Mouse (Mus musculus) liver, adult 2 months (tissue): ENCODE data around the gene Rbm5. TPM values are rescaled to one million over a fixed set of nuclear protein-coding genes. Genes with fewer than 3 reads are reported as not detected.

ENCODE experiments used
- DNase-seq: peaks from one replicate; pipeline ENCODE4 v3.0.0-alpha.2; 2011; ENCODE audit warnings: low read depth, low spot score; ENCODE audit errors: extremely low read depth
- H3K27ac ChIP-seq: fragments of 200-500 bp; replicated peaks from 2 replicates; pipeline ENCODE4 v1.5.1; 2012; ENCODE audit warnings: low read depth, mild to moderate bottlenecking, control low read depth, inconsistent platforms, low read length; ENCODE audit not compliant: insufficient read depth
- H3K27me3 ChIP-seq: fragments of 200-500 bp; 2 replicates; pipeline ENCODE4 v1.6.1; 2012; ENCODE audit warnings: mild to moderate bottlenecking, moderate library complexity, low read length, inconsistent platforms; ENCODE audit not compliant: control insufficient read depth, insufficient read depth
- H3K36me3 ChIP-seq: fragments of 200-500 bp; 2 replicates; pipeline ENCODE4 v1.6.1; 2012; ENCODE audit warnings: low read length, inconsistent platforms; ENCODE audit not compliant: control insufficient read depth, insufficient read depth
- H3K4me1 ChIP-seq: fragments of 200-500 bp; 2 replicates; pipeline ENCODE4 v1.6.1; 2011; ENCODE audit warnings: low read length; ENCODE audit not compliant: control insufficient read depth, insufficient read depth
- H3K4me3 ChIP-seq: fragments of 200-500 bp; 2 replicates; pipeline ENCODE4 v1.5.1; 2011; ENCODE audit warnings: low read depth, mild to moderate bottlenecking, control low read depth, low read length, moderate library complexity; ENCODE audit not compliant: insufficient read depth
- H3K79me2 ChIP-seq: fragments of 200-500 bp; 2 replicates; pipeline ENCODE4 v1.6.1; 2012; ENCODE audit warnings: inconsistent platforms, mild to moderate bottlenecking, low read length, moderate library complexity; ENCODE audit not compliant: control insufficient read depth, insufficient read depth
- H3K9ac ChIP-seq: fragments of 200-500 bp; 2 replicates; pipeline ENCODE4 v1.6.1; 2012; ENCODE audit warnings: low read depth, mild to moderate bottlenecking, control low read depth, inconsistent platforms, low read length
- CTCF ChIP-seq: fragments of 200-500 bp; IDR thresholded peaks from 2 replicates; pipeline ENCODE4 v1.5.1; 2011; ENCODE audit warnings: low read depth, low read length, control low read depth
- POLR2A ChIP-seq: fragments of 200-500 bp; IDR thresholded peaks from 2 replicates; pipeline ENCODE4 v1.6.1; 2011; ENCODE audit warnings: low read length, control low read depth; ENCODE audit not compliant: insufficient read depth; ENCODE audit errors: extremely low read depth
- WGBS: fragments of 180-500 bp; shearing (Covaris S2); methylation state at CpG from one replicate; pipeline ENCODE4 v1.1.7; 2018; 5-methylcytosine and 5-hydroxymethylcytosine counted together
- polyA plus RNA-seq: library from polyadenylated mRNA; depleted of rRNA; stranded (reverse); fragments of >200 nt; gene quantifications from 2 replicates; pipeline ENCODE4 v1.2.3, GENCODE M21; 2012
- total RNA-seq: library from RNA; depleted of rRNA; stranded (reverse); fragments of >200 nt; gene quantifications from 2 replicates; pipeline ENCODE4 v1.2.3, GENCODE M21; 2014

Gene Rbm5
- total and polyA plus RNA-seq, 2 experiments: 31.3 to 46.2 TPM

DNA sequence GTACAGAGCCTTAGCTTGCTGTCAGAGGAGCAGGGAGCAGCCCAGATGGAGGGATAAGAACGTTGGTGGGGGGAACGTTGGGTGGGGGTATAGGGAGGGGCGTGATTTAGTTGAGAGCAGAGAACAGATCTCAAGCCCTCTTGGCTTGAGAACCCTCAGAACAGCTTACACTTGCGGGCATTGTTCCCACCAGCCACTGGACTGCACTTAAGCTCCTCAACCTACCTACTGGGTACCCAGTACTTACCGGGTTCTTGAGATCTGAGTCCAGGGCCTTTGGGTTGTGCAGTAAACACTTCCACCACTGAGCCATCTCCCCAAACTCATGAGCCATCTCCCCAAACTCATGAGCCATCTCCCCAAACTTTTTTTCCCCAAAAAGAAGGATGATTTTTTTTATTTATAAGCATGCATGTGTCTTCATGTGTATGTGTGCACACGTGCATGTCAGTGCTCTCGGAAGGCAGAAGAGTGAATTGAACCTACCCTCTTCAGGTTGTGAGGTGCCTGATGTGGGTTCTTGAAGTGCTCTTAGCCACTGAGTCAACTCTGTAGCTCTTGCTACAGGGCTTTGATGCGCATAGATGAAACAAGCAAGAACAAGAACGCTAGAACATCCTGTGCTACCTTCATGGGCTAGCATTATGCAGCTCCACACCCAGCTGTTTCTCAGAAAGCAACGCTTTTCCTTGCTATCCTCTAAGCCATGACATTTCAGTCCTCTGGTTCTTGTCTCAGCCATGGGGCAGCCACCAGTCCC is 51.8 kb downstream of the Rbm5 start:
- no peaks in the 10 kb centered on the region for H3K36me3 ChIP-seq
- no peaks in the 10 kb centered on the region; the same call in 1 of the 2 replicates for H3K4me1 ChIP-seq
- H3K27ac ChIP-seq: no peak overlapping the region
- no peak overlapping the region for H3K9ac ChIP-seq
- H3K27me3 ChIP-seq: no peaks in the 10 kb centered on the region
- DNase-seq: no peak
- WGBS: 78% methylated on average over 10 of the region's 10 CpGs
- TF ChIP-seq CTCF (no peak), POLR2A (no peak)
- H3K4me3 ChIP-seq: no peak overlapping the region
- H3K79me2 ChIP-seq: no peaks in the 10 kb centered on the region

- H3K27me3 ChIP-seq: no peaks in the 10 kb centered on the region
- WGBS: 82% methylated on average over 6 of the region's 6 CpGs
Observed at GRCm38 (mm10) chr9:107716951-107717350, 53.8 kb downstream of the Rbm5 start.

DNA sequence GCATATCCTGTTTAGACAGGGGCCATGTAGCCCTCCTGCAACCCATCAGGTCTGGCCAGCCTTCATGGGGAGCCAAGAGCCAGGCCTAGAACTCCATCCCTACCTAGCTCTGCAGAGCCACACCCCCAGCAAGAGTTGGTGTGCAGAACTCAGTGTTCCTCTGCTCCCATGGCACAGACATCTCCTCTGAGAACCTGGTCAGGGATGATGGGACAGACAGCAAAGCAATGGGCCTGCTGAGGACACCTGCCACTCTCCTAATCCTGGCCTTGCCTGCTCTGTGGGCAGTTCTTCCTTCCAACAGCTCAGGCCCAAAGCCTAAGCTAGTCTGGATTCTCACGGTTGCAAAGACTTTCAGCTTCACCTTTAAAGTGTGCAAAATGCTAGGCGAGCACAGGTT is 55.2 kb downstream of the Rbm5 start:
- TF ChIP-seq CTCF (no peak), POLR2A (no peak)
- no peak for DNase-seq
- Histone ChIP-seq H3K9ac (no peak overlapping the region), H3K36me3 (no peaks in the 10 kb centered on the region), H3K79me2 (no peaks in the 10 kb centered on the region), H3K4me3 (no peak overlapping the region), H3K27me3 (no peaks in the 10 kb centered on the region), H3K27ac (no peak overlapping the region), H3K4me1 (no peaks in the 10 kb centered on the region; the same call in 1 of the 2 replicates)
- 90% methylated on average over 2 of the region's 2 CpGs for WGBS

More at GRCm38 (mm10) chr9:107716951-107717350, 53.8 kb downstream of the Rbm5 start:
- no peaks in the 10 kb centered on the region for H3K79me2 ChIP-seq
- H3K4me1 ChIP-seq: no peaks in the 10 kb centered on the region; the same call in 1 of the 2 replicates
- H3K36me3 ChIP-seq: no peaks in the 10 kb centered on the region
- H3K9ac ChIP-seq: no peak overlapping the region
- H3K4me3 ChIP-seq: no peak overlapping the region
- no peak for DNase-seq
- no peak overlapping the region for H3K27ac ChIP-seq
- TF ChIP-seq CTCF: no peak
- no peak for TF ChIP-seq POLR2A

- Histone ChIP-seq H3K9ac (no peak overlapping the region), H3K79me2 (no peaks in the 10 kb centered on the region), H3K27me3 (no peaks in the 10 kb centered on the region), H3K36me3 (no peaks in the 10 kb centered on the region), H3K4me1 (no peaks in the 10 kb centered on the region; the same call in 1 of the 2 replicates), H3K27ac (no peak overlapping the region), H3K4me3 (no peak overlapping the region)
- no peak for DNase-seq
- 44% methylated on average over 12 of the region's 12 CpGs for WGBS
- TF ChIP-seq CTCF: no peak
- no peak for TF ChIP-seq POLR2A
Observed at GRCm38 (mm10) chr9:107714221-107714952, 56.4 kb downstream of the Rbm5 start.

DNA sequence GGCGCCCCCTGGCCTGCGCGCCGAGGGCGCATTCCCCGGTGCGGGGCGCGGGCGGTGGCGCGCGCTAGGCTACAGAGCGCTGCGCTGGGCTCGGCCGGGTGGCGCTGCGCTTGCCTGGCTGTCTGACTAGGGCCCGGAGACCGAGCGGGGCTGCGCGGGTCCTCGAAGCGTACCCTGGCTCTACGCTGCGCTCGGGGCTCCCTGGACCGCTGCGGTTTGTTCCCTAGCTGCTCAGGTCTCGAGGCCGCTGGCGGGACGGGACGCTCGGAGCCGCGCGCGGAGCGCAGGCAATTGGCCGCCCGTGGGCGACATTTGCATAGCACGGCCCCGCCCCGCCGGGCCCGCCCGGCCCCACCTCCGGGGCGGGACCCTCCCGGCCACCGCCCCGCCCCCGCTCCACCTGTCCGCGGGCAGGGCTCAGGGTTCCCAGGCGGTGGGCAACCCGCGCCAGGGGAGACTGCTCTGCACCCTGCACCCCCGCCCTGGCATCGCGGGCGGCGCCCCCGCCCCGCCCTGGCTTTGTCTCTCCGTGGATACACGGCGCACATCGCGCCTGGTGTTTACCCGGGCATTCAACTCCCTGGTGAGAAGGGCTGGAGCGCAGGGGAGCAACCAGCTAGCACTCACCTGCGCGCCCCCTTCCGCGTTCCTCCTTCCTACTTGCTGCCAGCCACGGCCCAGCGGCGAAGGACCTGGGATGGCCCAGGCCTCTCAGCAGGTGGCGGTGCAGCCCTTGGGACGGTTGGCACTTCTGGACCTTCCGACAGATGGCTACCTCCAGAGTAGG is 60.9 kb downstream of the Rbm5 start, which contains the start of gene Sema3f:
Gene Sema3f, minus strand, starts transcription at position 779 of the 787 bp plus-strand sequence.
- peak within 1 kb of the TSS; percentile 73 for H3K4me3 ChIP-seq
- no peaks in the 10 kb centered on the region; the same call in 1 of the 2 replicates for H3K27me3 ChIP-seq
- H3K9ac ChIP-seq: peak within 1 kb of the TSS; percentile 83
- peak within 1 kb of the TSS; percentile 46; the same call in 1 of the 2 replicates for H3K27ac ChIP-seq
- no peaks in the 10 kb centered on the region for H3K36me3 ChIP-seq
- WGBS: under 1% methylated on average over 85 of the region's 86 CpGs
- peak; percentile 56 for DNase-seq
- no peaks in the 10 kb centered on the region for H3K79me2 ChIP-seq
- no peaks in the 10 kb centered on the region; the same call in 1 of the 2 replicates for H3K4me1 ChIP-seq
- peak; percentile 72; the same call in 1 of the 2 replicates for TF ChIP-seq POLR2A
- TF ChIP-seq CTCF: peak; percentile 70
